Mouse (Mus musculus) bone marrow, adult 2 months (tissue): ENCODE results near the gene A630095N17Rik.

Experiments
- CTCF ChIP-seq: fragments of 200-500 bp; IDR thresholded peaks from 2 replicates; pipeline ENCODE4 v1.5.1; 2011; ENCODE audit warnings: low read length, control low read depth; ENCODE audit not compliant: control insufficient read depth, insufficient read depth
- POLR2A ChIP-seq: fragments of 200-500 bp; IDR thresholded peaks from 2 replicates; pipeline ENCODE4 v1.6.1; 2011; ENCODE audit warnings: low read depth, mild to moderate bottlenecking, control low read depth, low read length, borderline replicate concordance; ENCODE audit not compliant: control insufficient read depth

DNA sequence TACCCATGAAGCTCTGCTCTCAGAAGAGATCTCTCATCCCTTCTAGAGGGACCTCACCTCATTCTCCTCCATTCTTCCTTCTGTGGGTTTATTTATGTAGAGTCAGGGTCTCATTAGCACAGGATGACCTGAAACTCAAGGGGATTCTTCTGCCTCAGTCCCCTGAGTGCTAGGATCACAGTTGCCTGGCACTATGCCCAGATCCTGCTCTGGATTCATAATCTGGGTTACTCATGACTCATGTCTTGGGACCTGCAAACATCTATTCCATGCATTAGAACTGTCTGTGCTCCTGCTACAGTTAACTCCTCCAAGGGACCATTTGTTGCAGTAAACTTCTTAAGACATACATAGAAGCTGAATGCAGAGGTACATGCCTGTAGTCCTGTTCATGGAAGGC is 29.4 kb upstream of the A630095N17Rik start:
- no peak for TF ChIP-seq CTCF
- no peak for TF ChIP-seq POLR2A
